Mouse (Mus musculus): Measurements from ENCODE around the gene Pole3. TPM values are rescaled to one million over a fixed set of nuclear protein-coding genes. Genes with fewer than 3 reads are reported as not detected.

Pole3 gene
- total RNA-seq (2014; rRNA removed) (19.0 and 25.1 TPM in 2 replicates), polyA plus RNA-seq (2015; fragmentation: Nextera tagmentation; extraction: Ambion mirVana) (66.5 and 70.0 TPM in 2 replicates)

DNA sequence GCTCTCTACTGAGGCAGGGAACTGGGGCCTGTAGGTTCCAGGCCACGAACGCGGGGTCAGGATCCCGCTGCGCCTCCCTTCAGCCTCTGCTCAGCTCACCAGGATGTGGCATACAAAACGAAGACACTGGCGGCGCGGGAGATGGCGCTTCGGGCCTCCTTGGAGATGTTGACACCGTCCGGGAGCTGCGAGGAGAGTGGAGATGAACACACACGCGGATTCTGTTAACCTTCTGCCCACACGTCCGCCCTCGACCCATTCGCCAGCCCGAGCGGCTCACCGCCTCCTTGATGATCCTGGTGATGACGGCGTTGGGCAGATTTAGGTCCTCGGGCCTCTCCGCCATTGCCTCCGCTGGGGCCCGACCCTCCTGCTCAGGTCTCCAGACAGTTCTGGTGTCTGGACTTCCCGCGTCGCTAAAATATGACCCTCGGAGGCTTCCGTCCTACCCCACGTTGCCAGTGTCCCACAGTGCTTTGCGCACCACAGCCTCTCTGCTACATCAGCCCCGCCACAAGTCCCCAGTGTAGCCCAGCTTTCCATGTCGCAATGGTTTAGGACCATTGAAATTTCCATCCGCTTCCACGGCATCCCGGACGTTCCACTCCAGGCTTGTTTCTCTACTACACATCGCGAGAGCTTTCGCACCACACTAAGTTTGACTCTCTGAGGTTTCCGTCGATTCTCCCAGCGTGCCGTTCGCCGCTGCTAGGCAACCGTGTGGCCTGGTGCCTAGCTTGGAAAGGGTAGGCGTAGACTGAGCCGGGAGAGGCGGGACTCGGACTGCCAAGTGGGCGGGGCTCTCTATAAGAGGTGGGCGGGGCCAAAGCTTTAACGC is at the start of gene Pole3, which contains the start of gene 4933430I17Rik:
Gene Pole3 (minus strand): TSS at position 418 of the 838 bp plus-strand sequence.
Gene 4933430I17Rik (plus strand): TSS at position 719 of the 838 bp plus-strand sequence.
- Histone ChIP-seq H3K9ac (replicated peaks; ENCODE audit: low read length) (peak within 1 kb of the TSS; percentile 85), H3K36me3 (ENCODE audit: insufficient read depth, low read length) (no peaks in the 10 kb centered on the region), H3K27ac (peak within 1 kb of the TSS; percentile 98), H3K4me2 (ENCODE audit: low read depth, low read length) (peak within 1 kb of the TSS; percentile 92), H3K27me3 (ENCODE audit: insufficient read depth, low read length) (no peaks in the 10 kb centered on the region), H3K4me3 (ENCODE audit: low read length) (peak within 1 kb of the TSS; percentile 82), H3K9me3 (ENCODE audit: low read length) (no peaks in the 10 kb centered on the region), H3K4me1 (ENCODE audit: insufficient read depth, low read length) (0 out of 2 replicates have a peak, but pooled peaks cover 7% of the 10 kb centered on the region)
- ATAC-seq = peak; percentile 98
- no peak; the same call in 1 of the 2 replicates for TF ChIP-seq CTCF (IDR thresholded peaks at IDR 0.05; ENCODE audit: low read depth)
- under 1% methylated on average over 59 of the region's 59 CpGs for WGBS
- DNase-seq (ENCODE audit: low spot score) = peak; percentile 99

- no peak for TF ChIP-seq CTCF (IDR thresholded peaks at IDR 0.05; ENCODE audit: low read depth)
- no peak overlapping the region for H3K4me3 ChIP-seq (ENCODE audit: low read length)
- no peaks in the 10 kb centered on the region for H3K36me3 ChIP-seq (ENCODE audit: insufficient read depth, low read length)
- DNase-seq (ENCODE audit: low spot score) = no peak
- ATAC-seq = no peak
- H3K9me3 ChIP-seq (ENCODE audit: low read length) = no peaks in the 10 kb centered on the region
- H3K4me1 ChIP-seq (ENCODE audit: insufficient read depth, low read length) = no peaks in the 10 kb centered on the region; the same call in 1 of the 2 replicates
- no peaks in the 10 kb centered on the region for H3K27me3 ChIP-seq (ENCODE audit: insufficient read depth, low read length)
- no peak overlapping the region for H3K9ac ChIP-seq (replicated peaks; ENCODE audit: low read length)
- no peak overlapping the region for H3K4me2 ChIP-seq (ENCODE audit: low read depth, low read length)
- WGBS = 71% methylated on average over 5 of the region's 5 CpGs
- no peak overlapping the region for H3K27ac ChIP-seq
These were observed 45.2 kb upstream of the Pole3 start for GRCm38 (mm10) chr4:62570029-62570428.

DNA sequence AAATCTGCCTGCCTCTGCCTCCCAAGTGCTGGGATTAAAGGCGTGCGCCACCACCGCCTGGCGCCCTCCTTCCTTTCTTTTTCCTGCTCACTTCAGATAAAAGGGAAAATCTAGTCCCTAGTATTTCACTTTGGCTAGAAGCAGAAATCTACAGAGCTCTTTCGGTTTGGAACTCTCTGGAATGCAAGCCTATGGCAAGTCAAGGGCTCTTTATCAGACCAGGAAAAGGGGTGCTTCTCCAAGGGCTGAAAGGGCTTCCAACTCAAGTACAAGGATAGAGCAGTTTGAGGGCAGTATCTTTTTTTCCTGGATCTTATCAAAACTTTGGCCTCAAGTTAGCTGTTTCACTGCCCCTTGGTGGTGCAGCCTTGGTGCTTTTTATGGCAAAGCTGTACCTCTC is 44.7 kb upstream of the Pole3 start:
- no peaks in the 10 kb centered on the region for H3K27me3 ChIP-seq (ENCODE audit: insufficient read depth, low read length)
- no peak for DNase-seq (ENCODE audit: low spot score)
- H3K9ac ChIP-seq (replicated peaks; ENCODE audit: low read length) = no peak overlapping the region
- no peak overlapping the region for H3K4me3 ChIP-seq (ENCODE audit: low read length)
- no peaks in the 10 kb centered on the region for H3K9me3 ChIP-seq (ENCODE audit: low read length)
- H3K4me1 ChIP-seq (ENCODE audit: insufficient read depth, low read length) = no peaks in the 10 kb centered on the region; the same call in 1 of the 2 replicates
- TF ChIP-seq CTCF (IDR thresholded peaks at IDR 0.05; ENCODE audit: low read depth) = no peak
- H3K4me2 ChIP-seq (ENCODE audit: low read depth, low read length) = no peak overlapping the region
- no peak overlapping the region for H3K27ac ChIP-seq
- no peak for ATAC-seq
- H3K36me3 ChIP-seq (ENCODE audit: insufficient read depth, low read length) = no peaks in the 10 kb centered on the region
- 94% methylated on average over 5 of the region's 5 CpGs for WGBS

- no peak for DNase-seq (ENCODE audit: low spot score)
These were observed 43.5 kb upstream of the Pole3 start for GRCm38 (mm10) chr4:62568359-62568758.

GRCm38 (mm10) chr4:62567696-62568095 is 42.8 kb upstream of the Pole3 start:
- Histone ChIP-seq H3K9me3 (ENCODE audit: low read length) (no peaks in the 10 kb centered on the region), H3K4me1 (ENCODE audit: insufficient read depth, low read length) (no peaks in the 10 kb centered on the region; the same call in 1 of the 2 replicates), H3K27me3 (ENCODE audit: insufficient read depth, low read length) (no peaks in the 10 kb centered on the region), H3K9ac (replicated peaks; ENCODE audit: low read length) (no peak overlapping the region), H3K4me3 (ENCODE audit: low read length) (no peak overlapping the region), H3K4me2 (ENCODE audit: low read depth, low read length) (no peak overlapping the region), H3K36me3 (ENCODE audit: insufficient read depth, low read length) (no peaks in the 10 kb centered on the region), H3K27ac (no peak overlapping the region)
- ATAC-seq (no peak), DNase-seq (ENCODE audit: low spot score) (no peak)
- TF ChIP-seq CTCF (IDR thresholded peaks at IDR 0.05; ENCODE audit: low read depth) = no peak
- WGBS = 72% methylated on average over 6 of the region's 6 CpGs

More at GRCm38 (mm10) chr4:62568359-62568758, 43.5 kb upstream of the Pole3 start:
- TF ChIP-seq CTCF (IDR thresholded peaks at IDR 0.05; ENCODE audit: low read depth) = no peak
- Histone ChIP-seq H3K4me3 (ENCODE audit: low read length) (no peak overlapping the region), H3K27ac (no peak overlapping the region), H3K9ac (replicated peaks; ENCODE audit: low read length) (no peak overlapping the region), H3K9me3 (ENCODE audit: low read length) (no peaks in the 10 kb centered on the region), H3K4me1 (ENCODE audit: insufficient read depth, low read length) (no peaks in the 10 kb centered on the region; the same call in 1 of the 2 replicates), H3K27me3 (ENCODE audit: insufficient read depth, low read length) (no peaks in the 10 kb centered on the region), H3K4me2 (ENCODE audit: low read depth, low read length) (no peak overlapping the region), H3K36me3 (ENCODE audit: insufficient read depth, low read length) (no peaks in the 10 kb centered on the region)
- WGBS = 86% methylated on average over 1 of the region's 1 CpGs
- ATAC-seq = no peak

DNA sequence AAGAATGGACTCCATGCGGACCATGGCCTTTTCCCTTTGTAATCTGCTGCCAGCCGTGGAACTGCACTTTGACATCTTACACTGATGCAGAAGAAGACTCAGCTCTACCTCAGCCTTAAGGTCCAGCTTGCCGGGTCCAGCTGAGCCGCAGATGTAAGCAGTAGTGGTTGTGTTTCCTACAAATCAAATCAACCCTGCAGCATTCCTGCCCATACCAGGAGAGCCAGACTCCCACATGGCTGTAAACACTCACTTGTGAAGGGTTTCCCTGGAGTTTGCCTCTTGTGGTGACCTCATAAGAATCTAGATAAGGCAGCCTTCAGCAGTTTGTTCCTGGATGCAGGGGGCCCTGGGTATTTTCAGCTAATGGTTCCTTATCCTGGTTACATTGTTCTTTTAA is 41.7 kb upstream of the Pole3 start:
- WGBS = 89% methylated on average over 4 of the region's 4 CpGs
- Histone ChIP-seq H3K4me2 (ENCODE audit: low read depth, low read length) (no peak overlapping the region), H3K4me3 (ENCODE audit: low read length) (no peak overlapping the region), H3K9me3 (ENCODE audit: low read length) (no peaks in the 10 kb centered on the region), H3K9ac (replicated peaks; ENCODE audit: low read length) (no peak overlapping the region), H3K27me3 (ENCODE audit: insufficient read depth, low read length) (no peaks in the 10 kb centered on the region), H3K4me1 (ENCODE audit: insufficient read depth, low read length) (no peaks in the 10 kb centered on the region; the same call in 1 of the 2 replicates), H3K36me3 (ENCODE audit: insufficient read depth, low read length) (no peaks in the 10 kb centered on the region), H3K27ac (no peak overlapping the region)
- no peak for DNase-seq (ENCODE audit: low spot score)
- no peak for ATAC-seq
- no peak for TF ChIP-seq CTCF (IDR thresholded peaks at IDR 0.05; ENCODE audit: low read depth)
